Mouse (Mus musculus): Measurements from ENCODE around the gene B230307C23Rik. TPM values are rescaled to one million over a fixed set of nuclear protein-coding genes. Genes with fewer than 3 reads are reported as not detected.
"Not testable (repeated sequence)": the region's sequence is repeated elsewhere in the genome, so short reads cannot be mapped to it uniquely, and the experiment has no call there.

B230307C23Rik gene
- polyA plus RNA-seq, 1 experiment from 2014 or later, result 20.1 TPM

GRCm38 (mm10) chr16:97962151-97962948, 34.8 kb upstream of the B230307C23Rik start, which contains the start of the genes C2cd2 and Zbtb21:
Gene C2cd2 (minus strand): TSS chr16:97962598.
Gene Zbtb21 (minus strand): TSS chr16:97962622.
- peak; percentile 99 for ATAC-seq (ENCODE audit: borderline replicate concordance, extremely low read depth, low FRiP score, low TSS enrichment)
- WGBS, result under 1% methylated on average over 78 of the region's 78 CpGs
- Histone ChIP-seq H3K9ac (peak within 1 kb of the TSS; percentile 92), H3K4me3 (peak within 1 kb of the TSS; percentile 91), H3K27me3 (no peaks in the 10 kb centered on the region), H3K36me3 (no peaks in the 10 kb centered on the region), H3K4me1 (peaks cover 11% of the 10 kb centered on the region; the same call in 1 of the 2 replicates), H3K4me2 (peak within 1 kb of the TSS; percentile 84), H3K27ac (peak within 1 kb of the TSS; percentile 96), H3K9me3 (no peaks in the 10 kb centered on the region)

GRCm38 (mm10) chr16:97963956-97964540, 33.1 kb upstream of the B230307C23Rik start:
- Histone ChIP-seq H3K27me3 (no peaks in the 10 kb centered on the region), H3K27ac (no peak overlapping the region), H3K4me3 (no peak overlapping the region), H3K4me1 (peaks cover 11% of the 10 kb centered on the region; the same call in 1 of the 2 replicates), H3K9ac (no peak overlapping the region), H3K9me3 (no peaks in the 10 kb centered on the region), H3K4me2 (no peak overlapping the region), H3K36me3 (no peaks in the 10 kb centered on the region)
- no peak for ATAC-seq (ENCODE audit: borderline replicate concordance, extremely low read depth, low FRiP score, low TSS enrichment)
- WGBS, result 79% methylated on average over 3 of the region's 3 CpGs

- H3K4me2 ChIP-seq, result no peak overlapping the region
- H3K36me3 ChIP-seq, result no peaks in the 10 kb centered on the region
- no peak overlapping the region for H3K27ac ChIP-seq
- no peak overlapping the region for H3K4me3 ChIP-seq
- H3K27me3 ChIP-seq, result no peaks in the 10 kb centered on the region
- H3K4me1 ChIP-seq, result no peaks in the 10 kb centered on the region
- no peak overlapping the region for H3K9ac ChIP-seq
- ATAC-seq (ENCODE audit: borderline replicate concordance, extremely low read depth, low FRiP score, low TSS enrichment), result no peak
- 77% methylated on average over 1 of the region's 1 CpGs for WGBS
- no peaks in the 10 kb centered on the region for H3K9me3 ChIP-seq
These were observed 19.8 kb upstream of the B230307C23Rik start for GRCm38 (mm10) chr16:97977277-97977676.

GRCm38 (mm10) chr16:97977722-97978121, 19.4 kb upstream of the B230307C23Rik start:
- no peaks in the 10 kb centered on the region for H3K36me3 ChIP-seq
- 85% methylated on average over 3 of the region's 3 CpGs for WGBS

GRCm38 (mm10) chr16:97981362-97981761, 15.8 kb upstream of the B230307C23Rik start:
- 76% methylated on average over 1 of the region's 1 CpGs for WGBS
- H3K27me3 ChIP-seq, result no peaks in the 10 kb centered on the region
- H3K27ac ChIP-seq, result no peak overlapping the region
- H3K36me3 ChIP-seq, result no peaks in the 10 kb centered on the region
- no peak overlapping the region for H3K4me2 ChIP-seq
- H3K9me3 ChIP-seq, result no peaks in the 10 kb centered on the region
- H3K4me3 ChIP-seq, result no peak overlapping the region
- H3K4me1 ChIP-seq, result no peaks in the 10 kb centered on the region
- ATAC-seq (ENCODE audit: borderline replicate concordance, extremely low read depth, low FRiP score, low TSS enrichment), result no peak
- no peak overlapping the region for H3K9ac ChIP-seq

More at GRCm38 (mm10) chr16:97977722-97978121, 19.4 kb upstream of the B230307C23Rik start:
- H3K4me2 ChIP-seq, result no peak overlapping the region
- no peaks in the 10 kb centered on the region for H3K4me1 ChIP-seq
- H3K9ac ChIP-seq, result no peak overlapping the region
- no peaks in the 10 kb centered on the region for H3K9me3 ChIP-seq
- no peaks in the 10 kb centered on the region for H3K27me3 ChIP-seq
- no peak overlapping the region for H3K27ac ChIP-seq
- no peak for ATAC-seq (ENCODE audit: borderline replicate concordance, extremely low read depth, low FRiP score, low TSS enrichment)
- H3K4me3 ChIP-seq, result no peak overlapping the region

GRCm38 (mm10) chr16:97984589-97984988, 12.5 kb upstream of the B230307C23Rik start:
- WGBS, result 87% methylated on average over 5 of the region's 5 CpGs
- ATAC-seq (ENCODE audit: borderline replicate concordance, extremely low read depth, low FRiP score, low TSS enrichment), result no peak
- Histone ChIP-seq H3K27me3 (no peaks in the 10 kb centered on the region), H3K27ac (no peak overlapping the region), H3K4me3 (no peak overlapping the region), H3K4me2 (no peak overlapping the region), H3K36me3 (no peaks in the 10 kb centered on the region), H3K4me1 (no peaks in the 10 kb centered on the region), H3K9me3 (no peaks in the 10 kb centered on the region), H3K9ac (no peak overlapping the region)

- Histone ChIP-seq H3K9ac (no peak overlapping the region), H3K4me3 (no peak overlapping the region), H3K9me3 (no peaks in the 10 kb centered on the region), H3K4me2 (no peak overlapping the region), H3K27me3 (no peaks in the 10 kb centered on the region), H3K27ac (no peak overlapping the region), H3K4me1 (peaks cover 6% of the 10 kb centered on the region; the same call in 1 of the 2 replicates), H3K36me3 (no peaks in the 10 kb centered on the region)
- WGBS, result 75% methylated on average over 2 of the region's 2 CpGs
- ATAC-seq (ENCODE audit: borderline replicate concordance, extremely low read depth, low FRiP score, low TSS enrichment), result no peak
These were observed 5.6 kb upstream of the B230307C23Rik start for GRCm38 (mm10) chr16:97991517-97991916.

GRCm38 (mm10) chr16:97992477-97992876, 4.6 kb upstream of the B230307C23Rik start:
- 78% methylated on average over 3 of the region's 3 CpGs for WGBS
- not testable (repeated sequence) for H3K27ac ChIP-seq; H3K27me3 ChIP-seq; H3K9me3 ChIP-seq; H3K36me3 ChIP-seq; H3K9ac ChIP-seq; H3K4me3 ChIP-seq; H3K4me1 ChIP-seq; H3K4me2 ChIP-seq; ATAC-seq (ENCODE audit: borderline replicate concordance, extremely low read depth, low FRiP score, low TSS enrichment)

- Histone ChIP-seq H3K4me3 (peak overlapping the region; percentile 52), H3K36me3 (no peaks in the 10 kb centered on the region), H3K9ac (no peak overlapping the region), H3K4me2 (peak overlapping the region; percentile 72), H3K27me3 (no peaks in the 10 kb centered on the region), H3K27ac (peak overlapping the region; percentile 87), H3K4me1 (peaks cover 11% of the 10 kb centered on the region), H3K9me3 (no peaks in the 10 kb centered on the region)
- WGBS, result 22% methylated on average over 1 of the region's 1 CpGs
- ATAC-seq (ENCODE audit: borderline replicate concordance, extremely low read depth, low FRiP score, low TSS enrichment), result no peak
These were observed 1.1 kb upstream of the B230307C23Rik start for GRCm38 (mm10) chr16:97995849-97996615.

GRCm38 (mm10) chr16:97997383-97997731, 242 bp downstream of the B230307C23Rik start:
- WGBS, result under 1% methylated on average over 8 of the region's 8 CpGs
- H3K9ac ChIP-seq, result peak overlapping the region; percentile 27; the same call in 1 of the 2 replicates
- H3K27me3 ChIP-seq, H3K9me3 ChIP-seq, H3K36me3 ChIP-seq: not testable (repeated sequence)
- peaks cover 11% of the 10 kb centered on the region for H3K4me1 ChIP-seq
- peak overlapping the region; percentile 52 for H3K4me3 ChIP-seq
- peak; percentile 48; the same call in 1 of the 2 replicates for ATAC-seq (ENCODE audit: borderline replicate concordance, extremely low read depth, low FRiP score, low TSS enrichment)
- H3K27ac ChIP-seq, result peak overlapping the region; percentile 87
- peak overlapping the region; percentile 72 for H3K4me2 ChIP-seq

GRCm38 (mm10) chr16:98022081-98022480, 25.0 kb downstream of the B230307C23Rik start:
- no peaks in the 10 kb centered on the region for H3K4me1 ChIP-seq
- no peak overlapping the region for H3K9ac ChIP-seq
- no peak overlapping the region for H3K4me2 ChIP-seq
- no peak overlapping the region for H3K4me3 ChIP-seq
- ATAC-seq (ENCODE audit: borderline replicate concordance, extremely low read depth, low FRiP score, low TSS enrichment), result no peak
- H3K27ac ChIP-seq, result no peak overlapping the region
- H3K36me3 ChIP-seq, result peaks cover 3% of the 10 kb centered on the region; the same call in 1 of the 2 replicates
- H3K9me3 ChIP-seq, result peaks cover 4% of the 10 kb centered on the region
- no peaks in the 10 kb centered on the region for H3K27me3 ChIP-seq
- 89% methylated on average over 3 of the region's 3 CpGs for WGBS

Data from lung, embryonic 15.5 days (tissue).